ENCODE assay signal across 24 mouse cellular contexts in the genomic region with DNA sequence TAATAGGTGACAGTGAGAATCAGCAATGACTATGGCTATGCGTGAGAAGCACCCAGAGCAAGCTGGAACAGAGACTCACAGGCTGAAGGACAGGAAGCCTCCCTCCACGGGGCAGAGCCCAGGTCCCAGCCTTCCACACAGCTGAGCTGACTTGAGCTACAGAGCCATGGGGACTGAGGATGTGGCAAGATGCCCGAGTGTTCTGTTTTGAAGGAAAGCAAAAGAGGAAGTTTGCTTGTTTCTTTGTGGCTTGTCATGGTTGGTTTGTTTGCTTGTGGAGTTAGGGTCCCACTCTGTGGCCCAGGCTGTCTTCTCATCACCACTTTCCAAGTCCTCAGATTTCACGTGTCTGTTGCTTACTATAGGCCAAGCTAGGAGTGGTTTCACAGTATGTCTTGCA. TPM values are rescaled to one million over a fixed set of nuclear protein-coding genes. Genes with fewer than 3 reads are reported as not detected.
DNase-seq lines count a peak whose midpoint lies in the region; ATAC-seq and TF ChIP-seq lines count a peak whose summit lies in the region.
"Had no signal": no experiment of that assay in that cellular context is flagged by ENCODE, and none has a peak within 500 bp of the region (broad histone marks: within the 10 kb centered on the region; RNA-seq: fewer than 3 reads in every experiment).

No protein-coding gene starts in this region.

- peaks cover 42% of the 10 kb centered on the region for H3K4me1 ChIP-seq in neural tube, embryonic 13.5 days (replicated peaks)
- peaks cover 0 to 12% of the 10 kb centered on the region in 2 experiments; a peak in 2 of 4 replicates for H3K4me1 ChIP-seq in MEL (ENCODE audit: control insufficient read depth in 1 of 2, insufficient read depth in 2 of 2, low read length in 2 of 2)
- peaks cover 23% of the 10 kb centered on the region for H3K4me1 ChIP-seq in liver, embryonic 12.5 days
- H3K4me1 ChIP-seq in kidney, embryonic 16.5 days (ENCODE audit: insufficient read depth, low read length), result peaks cover 23% of the 10 kb centered on the region

- no peak overlapping the region for H3K4me2 ChIP-seq in neural tube, embryonic 13.5 days
- no peak overlapping the region for H3K4me2 ChIP-seq in liver, embryonic 12.5 days
- H3K4me2 ChIP-seq in kidney, embryonic 16.5 days (replicated peaks; ENCODE audit: low read depth, low read length), result no peak overlapping the region
- H3K4me2 ChIP-seq: embryonic facial prominence, embryonic 15.5 days had no signal

- TF ChIP-seq RAD21 in MEL (IDR thresholded peaks at IDR 0.05; ENCODE audit: low read depth, low read length), result no peak

- no peaks in the 10 kb centered on the region for H3K79me2 ChIP-seq in MEL (ENCODE audit: control insufficient read depth, insufficient read depth, low read length, poor library complexity)

- peaks cover 18% of the 10 kb centered on the region for H3K27me3 ChIP-seq in neural tube, embryonic 13.5 days
- 0 out of 4 replicates have a peak, but pooled peaks cover 0 to 1% of the 10 kb centered on the region in 2 experiments for H3K27me3 ChIP-seq in MEL (ENCODE audit: control insufficient read depth in 1 of 2, insufficient read depth in 2 of 2, low read length in 2 of 2)
- H3K27me3 ChIP-seq in liver, embryonic 12.5 days (replicated peaks), result peaks cover 77% of the 10 kb centered on the region
- peaks cover 49% of the 10 kb centered on the region for H3K27me3 ChIP-seq in kidney, embryonic 16.5 days (ENCODE audit: insufficient read depth, low read length)

- H3K36me3 ChIP-seq in neural tube, embryonic 13.5 days, result no peaks in the 10 kb centered on the region
- H3K36me3 ChIP-seq in MEL (ENCODE audit: control insufficient read depth in 1 of 2, insufficient read depth in 2 of 2, low read length in 2 of 2), result peaks cover 0 to 4% of the 10 kb centered on the region in 2 experiments; a peak in 2 of 4 replicates
- no peaks in the 10 kb centered on the region for H3K36me3 ChIP-seq in liver, embryonic 12.5 days
- H3K36me3 ChIP-seq in kidney, embryonic 16.5 days (ENCODE audit: insufficient read depth, low read length), result no peaks in the 10 kb centered on the region
- H3K36me3 ChIP-seq: embryonic facial prominence, embryonic 15.5 days; forebrain, embryonic 10.5 days; forebrain, embryonic 15.5 days; heart, embryonic 12.5 days; hindbrain, embryonic 10.5 days had no signal

- no peak overlapping the region for H3K4me3 ChIP-seq in neural tube, embryonic 13.5 days
- no peak overlapping the region for H3K4me3 ChIP-seq in MEL (ENCODE audit: control insufficient read depth in 1 of 2, insufficient read depth in 1 of 2, low read depth in 2 of 2, low read length in 2 of 2)
- no peak overlapping the region for H3K4me3 ChIP-seq in liver, embryonic 12.5 days
- H3K4me3 ChIP-seq in kidney, embryonic 16.5 days (ENCODE audit: low read length), result no peak overlapping the region
- H3K4me3 ChIP-seq: embryonic facial prominence, embryonic 15.5 days; erythroblast, embryonic 14.5 days; forebrain, embryonic 10.5 days; forebrain, embryonic 15.5 days; heart, adult 2 months; heart, embryonic 12.5 days; hindbrain, embryonic 10.5 days had no signal

- no peak for TF ChIP-seq POLR2A in MEL (IDR thresholded peaks at IDR 0.05; ENCODE audit: control insufficient read depth in 1 of 2, insufficient read depth in 1 of 2, low read depth in 1 of 2, low read length in 2 of 2, poor library complexity in 1 of 2)

- 74% methylated on average over 4 of the region's 4 CpGs for WGBS in neural tube, embryonic 13.5 days
- WGBS in liver, embryonic 12.5 days (ENCODE audit: insufficient replicate concordance), result 25% methylated on average over 4 of the region's 4 CpGs
- 74% methylated on average over 4 of the region's 4 CpGs for WGBS in kidney, embryonic 16.5 days

- TF ChIP-seq CTCF in MEL (IDR thresholded peaks at IDR 0.05 in 2 of 3, conservative IDR thresholded peaks at IDR 0.05 in 1 of 3; ENCODE audit: control insufficient read depth in 1 of 3, insufficient read depth in 1 of 3, low read depth in 2 of 3, low read length in 3 of 3, poor library complexity in 1 of 3, severe bottlenecking in 1 of 3), result no peak

- H3K9me3 ChIP-seq in neural tube, embryonic 13.5 days, result no peaks in the 10 kb centered on the region
- no peaks in the 10 kb centered on the region for H3K9me3 ChIP-seq in MEL (replicated peaks; ENCODE audit: insufficient read depth, low read length)
- H3K9me3 ChIP-seq in liver, embryonic 12.5 days (replicated peaks), result no peaks in the 10 kb centered on the region
- H3K9me3 ChIP-seq in kidney, embryonic 16.5 days (ENCODE audit: low read length), result no peaks in the 10 kb centered on the region
- H3K9me3 ChIP-seq: embryonic facial prominence, embryonic 15.5 days; forebrain, embryonic 10.5 days; forebrain, embryonic 15.5 days; heart, embryonic 12.5 days; hindbrain, embryonic 10.5 days had no signal

- ATAC-seq in neural tube, embryonic 13.5 days (ENCODE audit: low read depth), result no peak
- peak; percentile 41 for ATAC-seq in granulocyte monocyte progenitor cell, adult 5-6 weeks (replicated peaks; ENCODE audit: poor library complexity, severe bottlenecking)
- no peak for ATAC-seq in liver, embryonic 12.5 days
- no peak for ATAC-seq in kidney, embryonic 16.5 days (ENCODE audit: low FRiP score, low TSS enrichment)
- ATAC-seq: activated CD4-positive, CD25-positive, alpha-beta regulatory T cell, adult 4 months; forebrain, embryonic 15.5 days; hindbrain, embryonic 16.5 days; inflammation-experienced regulatory T-cells, adult 6 months; intestine, postnatal 0 days; Patski had no signal

- H3K9ac ChIP-seq in neural tube, embryonic 13.5 days, result no peak overlapping the region
- no peak overlapping the region for H3K9ac ChIP-seq in MEL (ENCODE audit: control insufficient read depth, low read depth, low read length, poor library complexity, severe bottlenecking)
- no peak overlapping the region for H3K9ac ChIP-seq in liver, embryonic 12.5 days
- no peak overlapping the region for H3K9ac ChIP-seq in kidney, embryonic 16.5 days (replicated peaks; ENCODE audit: low read length)
- H3K9ac ChIP-seq: embryonic facial prominence, embryonic 15.5 days; forebrain, embryonic 15.5 days; heart, embryonic 12.5 days had no signal

- no peak for DNase-seq in neural tube, embryonic 10.5 days (ENCODE audit: extremely low spot score, low spot score)
- peak; percentile 72 for DNase-seq in MEL (ENCODE audit: low read depth, low spot score)
- no peak for DNase-seq in gastrocnemius, adult 18-20 months (ENCODE audit: low spot score)
- DNase-seq: adrenal gland, postnatal 14 days; cerebellum, adult 11-12 months; cerebellum, postnatal 10 days; embryo, embryonic 11 days; gastrocnemius, postnatal 10 days; heart, adult 2 months had no signal

- H3K27ac ChIP-seq in neural tube, embryonic 13.5 days (replicated peaks), result peak overlapping the region; percentile 98
- H3K27ac ChIP-seq in MEL (ENCODE audit: control insufficient read depth, low read depth, low read length), result no peak overlapping the region
- no peak overlapping the region for H3K27ac ChIP-seq in liver, embryonic 12.5 days
- H3K27ac ChIP-seq in kidney, embryonic 16.5 days (ENCODE audit: low read length), result no peak overlapping the region
- H3K27ac ChIP-seq: embryonic facial prominence, embryonic 15.5 days; forebrain, embryonic 10.5 days; heart, adult 2 months; hindbrain, embryonic 10.5 days had no signal

- peak in 1 of 2 experiments; percentile 17; a peak in 1 of 4 replicates for TF ChIP-seq EP300 in MEL (IDR thresholded peaks at IDR 0.05; ENCODE audit: low read depth in 1 of 2, low read length in 2 of 2)

TF ChIP-seq in MEL, 35 proteins besides CTCF, POLR2A, EP300 and RAD21:
- TF ChIP-seq NELFE (IDR thresholded peaks at IDR 0.05; ENCODE audit: low read depth, low read length), result no peak
- TF ChIP-seq SMC3 (IDR thresholded peaks at IDR 0.05; ENCODE audit: low read depth, low read length), result no peak
- TF ChIP-seq USF2 (IDR thresholded peaks at IDR 0.05; ENCODE audit: borderline replicate concordance in 1 of 2, insufficient read depth in 1 of 2, low read depth in 1 of 2, low read length in 2 of 2), result no peak
- no peak for TF ChIP-seq TCF12 (IDR thresholded peaks at IDR 0.05; ENCODE audit: low read depth, low read length)
- no peak for TF ChIP-seq POLR2AphosphoS5 (IDR thresholded peaks at IDR 0.05; ENCODE audit: borderline replicate concordance, low read depth, low read length)
- TF ChIP-seq ELF1 (IDR thresholded peaks at IDR 0.05; ENCODE audit: low read depth, low read length), result no peak
- no peak for TF ChIP-seq NRF1 (IDR thresholded peaks at IDR 0.05; ENCODE audit: insufficient read depth, low read depth, low read length, poor library complexity, severe bottlenecking)
- no peak for TF ChIP-seq USF1 (IDR thresholded peaks at IDR 0.05; ENCODE audit: low read depth, low read length)
- no peak for TF ChIP-seq ZNF384 (IDR thresholded peaks at IDR 0.05; ENCODE audit: low read depth, low read length)
- TF ChIP-seq UBTF (IDR thresholded peaks at IDR 0.05; ENCODE audit: borderline replicate concordance, insufficient read depth, low read depth, low read length), result no peak

RNA-seq across cellular contexts. Expression of gene Trim67, which starts 2.2 kb away (rescaled TPM):
- polyA plus RNA-seq in neural tube, embryonic 13.5 days (2015; fragmentation: Nextera tagmentation; extraction: Ambion mirVana), result 21.1 TPM in 2 replicates
- not detected in 2 replicates for total RNA-seq in MEL (2012; rRNA removed)
- under 1 TPM in 1 of 2 experiments, not detected in 1; 0.06 TPM for polyA plus RNA-seq in MEL (2012; ENCODE audit: insufficient read depth in 1 of 2, insufficient read length in 2 of 2, low read depth in 1 of 2, low replicate concordance in 2 of 2, missing spikeins in 1 of 2)
- total RNA-seq in granulocyte monocyte progenitor cell, adult 5-6 weeks (2014; fragmentation: Nextera tagmentation), result not detected in 2 replicates
- not detected in 2 replicates for total RNA-seq in granulocyte monocyte progenitor cell, adult 5-6 weeks (2017)
- polyA plus RNA-seq in liver, embryonic 12.5 days (2016; fragmentation: Nextera tagmentation; extraction: Ambion mirVana), result 0.01 and 0.05 TPM in 2 replicates
- 0.05 and 0.09 TPM in 2 replicates for polyA plus RNA-seq in kidney, embryonic 16.5 days (2015; fragmentation: Nextera tagmentation; extraction: Ambion mirVana)
- total RNA-seq in gastrocnemius, adult 18-20 months (2021), result under 1 TPM; 0.05 to 0.21 TPM
- polyA plus RNA-seq: activated CD4-positive, CD25-positive, alpha-beta regulatory T cell, adult 4 months; erythroblast, embryonic 14.5 days; inflammation-experienced regulatory T-cells, adult 6 months had no signal

RNA-seq across cellular contexts. Expression of gene Fam89a, which starts 39.0 kb away (rescaled TPM):
- polyA plus RNA-seq in neural tube, embryonic 13.5 days (2015; fragmentation: Nextera tagmentation; extraction: Ambion mirVana), result 12.1 and 15.9 TPM in 2 replicates
- 0.31 and 0.33 TPM in 2 replicates for total RNA-seq in MEL (2012; rRNA removed)
- 1 to 10 TPM in 1 of 2 experiments, not detected in 1; 1.8 TPM for polyA plus RNA-seq in MEL (2012; ENCODE audit: insufficient read depth in 1 of 2, insufficient read length in 2 of 2, low read depth in 1 of 2, low replicate concordance in 2 of 2, missing spikeins in 1 of 2)
- not detected in 2 replicates for total RNA-seq in granulocyte monocyte progenitor cell, adult 5-6 weeks (2014; fragmentation: Nextera tagmentation)
- total RNA-seq in granulocyte monocyte progenitor cell, adult 5-6 weeks (2017), result not detected in 2 replicates
- polyA plus RNA-seq in liver, embryonic 12.5 days (2016; fragmentation: Nextera tagmentation; extraction: Ambion mirVana), result 2.9 and 3.2 TPM in 2 replicates
- 3.4 and 4.0 TPM in 2 replicates for polyA plus RNA-seq in kidney, embryonic 16.5 days (2015; fragmentation: Nextera tagmentation; extraction: Ambion mirVana)
- 1 to 10 TPM in 1 of 2 experiments, under 1 TPM in 1; 0.62 to 1.5 TPM for total RNA-seq in gastrocnemius, adult 18-20 months (2021)
- polyA plus RNA-seq: erythroblast, embryonic 14.5 days had no signal

Comparison
In these comparisons a context has a peak if more than half of its experiments do, and no peak if none do; other contexts are left out.
1. RNA of gene Trim67, which starts 2.2 kb away (polyA plus RNA-seq): 21.1 TPM in neural tube, embryonic 13.5 days; 0.06 TPM in MEL, 0.05 to 0.09 TPM in kidney, embryonic 16.5 days and 0.01 to 0.05 TPM in liver, embryonic 12.5 days; every median in the first group is over 10 times any median in the second.